Mouse (Mus musculus): ENCODE data around the gene Mettl2. TPM values are rescaled to one million over a fixed set of nuclear protein-coding genes. Genes with fewer than 3 reads are reported as not detected.
A peak's percentile ranks its signal among the peaks of the same experiment; 100 is the strongest.
"Not testable (repeated sequence)": the region's sequence is repeated elsewhere in the genome, so short reads cannot be mapped to it uniquely, and the experiment has no call there.

Gene Mettl2
- polyA plus RNA-seq (2012; ENCODE audit: insufficient read depth, insufficient read length, missing spikeins), result 7.5 and 13.6 TPM in 2 replicates

- Histone ChIP-seq H3K4me3 (ENCODE audit: insufficient read depth, low read depth, low read length) (peak within 1 kb of the TSS; percentile 92), H3K27ac (replicated peaks; ENCODE audit: low read depth, low read length) (0 out of 2 replicates have a peak within 1 kb of the TSS, but pooled peaks have one; percentile 23), H3K4me1 (ENCODE audit: control insufficient read depth, insufficient read depth, insufficient read length, low read length) (peaks cover 6% of the 10 kb centered on the region; the same call in 1 of the 2 replicates)
Observed at GRCm38 (mm10) chr11:105125735-105126519, at the start of gene Mettl2. Mettl2 (plus strand) TSS chr11:105126425.

- H3K27ac ChIP-seq (replicated peaks; ENCODE audit: low read depth, low read length); H3K4me3 ChIP-seq (ENCODE audit: insufficient read depth, low read depth, low read length); H3K4me1 ChIP-seq (ENCODE audit: control insufficient read depth, insufficient read depth, insufficient read length, low read length): not testable (repeated sequence)
Observed at GRCm38 (mm10) chr11:105112448-105112847, 13.8 kb upstream of the Mettl2 start.

GRCm38 (mm10) chr11:105117814-105118213 is 8.4 kb upstream of the Mettl2 start:
- no peaks in the 10 kb centered on the region for H3K4me1 ChIP-seq (ENCODE audit: control insufficient read depth, insufficient read depth, insufficient read length, low read length)
- H3K27ac ChIP-seq (replicated peaks; ENCODE audit: low read depth, low read length), result no peak overlapping the region
- no peak overlapping the region for H3K4me3 ChIP-seq (ENCODE audit: insufficient read depth, low read depth, low read length)

- no peak overlapping the region for H3K27ac ChIP-seq (replicated peaks; ENCODE audit: low read depth, low read length)
- no peak overlapping the region for H3K4me3 ChIP-seq (ENCODE audit: insufficient read depth, low read depth, low read length)
- no peaks in the 10 kb centered on the region for H3K4me1 ChIP-seq (ENCODE audit: control insufficient read depth, insufficient read depth, insufficient read length, low read length)
Observed at GRCm38 (mm10) chr11:105120551-105121061, 5.6 kb upstream of the Mettl2 start.

- H3K27ac ChIP-seq (replicated peaks; ENCODE audit: low read depth, low read length); H3K4me3 ChIP-seq (ENCODE audit: insufficient read depth, low read depth, low read length): not testable (repeated sequence)
Observed at GRCm38 (mm10) chr11:105121792-105122191, 4.4 kb upstream of the Mettl2 start.

DNA sequence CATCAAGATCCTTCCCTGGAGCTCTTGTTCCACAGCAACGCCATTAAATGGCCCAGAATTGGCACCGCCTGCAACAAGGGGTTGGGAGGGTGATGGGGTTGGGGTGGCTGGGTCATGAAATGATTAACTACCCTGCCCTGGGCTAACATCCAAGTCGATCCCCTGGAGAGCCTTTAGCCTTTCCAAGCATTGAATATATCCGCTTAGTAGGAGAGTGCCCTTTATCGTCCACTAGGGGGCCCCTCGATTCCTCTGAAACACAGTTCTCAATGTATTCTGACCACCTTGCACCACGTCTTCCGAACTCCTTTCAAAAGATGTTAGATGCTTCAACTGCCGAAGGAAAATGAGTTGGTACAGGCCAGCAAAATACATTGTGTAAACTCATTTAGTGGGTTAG is 2.2 kb upstream of the Mettl2 start:
- Histone ChIP-seq H3K4me3 (ENCODE audit: insufficient read depth, low read depth, low read length) (no peak overlapping the region), H3K27ac (replicated peaks; ENCODE audit: low read depth, low read length) (no peak overlapping the region), H3K4me1 (ENCODE audit: control insufficient read depth, insufficient read depth, insufficient read length, low read length) (peaks cover 6% of the 10 kb centered on the region; the same call in 1 of the 2 replicates)

More at GRCm38 (mm10) chr11:105121792-105122191, 4.4 kb upstream of the Mettl2 start:
- not testable (repeated sequence) for H3K4me1 ChIP-seq (ENCODE audit: control insufficient read depth, insufficient read depth, insufficient read length, low read length)

- H3K4me3 ChIP-seq (ENCODE audit: insufficient read depth, low read depth, low read length), result peak overlapping the region; percentile 92
- H3K27ac ChIP-seq (replicated peaks; ENCODE audit: low read depth, low read length), result no peak overlapping the region
- peaks cover 6% of the 10 kb centered on the region; the same call in 1 of the 2 replicates for H3K4me1 ChIP-seq (ENCODE audit: control insufficient read depth, insufficient read depth, insufficient read length, low read length)
Observed at GRCm38 (mm10) chr11:105126520-105127029, 350 bp downstream of the Mettl2 start.

DNA sequence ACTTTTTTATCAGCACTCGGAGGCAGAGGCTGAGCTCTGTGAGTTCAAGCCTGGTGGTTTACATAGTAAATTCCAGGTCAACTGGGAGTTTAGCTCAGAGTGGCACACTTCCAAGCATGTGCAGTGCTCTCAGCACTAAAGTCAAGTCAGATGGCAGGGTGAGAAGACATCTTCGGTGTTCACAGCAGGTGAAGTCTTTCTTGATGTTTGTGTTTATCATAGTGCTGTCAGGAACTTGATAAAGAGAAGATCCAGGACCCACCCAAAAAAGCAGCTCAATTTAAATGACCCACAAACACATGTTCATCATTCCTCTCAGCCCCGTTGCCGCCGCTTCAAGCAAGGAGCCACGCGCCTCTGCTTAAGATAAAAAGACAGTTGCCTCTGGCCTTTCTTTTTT is 9.5 kb downstream of the Mettl2 start:
- Histone ChIP-seq H3K4me3 (ENCODE audit: insufficient read depth, low read depth, low read length) (no peak overlapping the region), H3K27ac (replicated peaks; ENCODE audit: low read depth, low read length) (no peak overlapping the region)

GRCm38 (mm10) chr11:105137255-105137654 is 11.0 kb downstream of the Mettl2 start:
- not testable (repeated sequence) for H3K4me1 ChIP-seq (ENCODE audit: control insufficient read depth, insufficient read depth, insufficient read length, low read length); H3K4me3 ChIP-seq (ENCODE audit: insufficient read depth, low read depth, low read length); H3K27ac ChIP-seq (replicated peaks; ENCODE audit: low read depth, low read length)

More for the DNA sequence above, 9.5 kb downstream of the Mettl2 start:
- H3K4me1 ChIP-seq (ENCODE audit: control insufficient read depth, insufficient read depth, insufficient read length, low read length), result no peaks in the 10 kb centered on the region

- not testable (repeated sequence) for H3K4me1 ChIP-seq (ENCODE audit: control insufficient read depth, insufficient read depth, insufficient read length, low read length); H3K4me3 ChIP-seq (ENCODE audit: insufficient read depth, low read depth, low read length); H3K27ac ChIP-seq (replicated peaks; ENCODE audit: low read depth, low read length)
Observed at GRCm38 (mm10) chr11:105140512-105140911, 14.3 kb downstream of the Mettl2 start.

DNA sequence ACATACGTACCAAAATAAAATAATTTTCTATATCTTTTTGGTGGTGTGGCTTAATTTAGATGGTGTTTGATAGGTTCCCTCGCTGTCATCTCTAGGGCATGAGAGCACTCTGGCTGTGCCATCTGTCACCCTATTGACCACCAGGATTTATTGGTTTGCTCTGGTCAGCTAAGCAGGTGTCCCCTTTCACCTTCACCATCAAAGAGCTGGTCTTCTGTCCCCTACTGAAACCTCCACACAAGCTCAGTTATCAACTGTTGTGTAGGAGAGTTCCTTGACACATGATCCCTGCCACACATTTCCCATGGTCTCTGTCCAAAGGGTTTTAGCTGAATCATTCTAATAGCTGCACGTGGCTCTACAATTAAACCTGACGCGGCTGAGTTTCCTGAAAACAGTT is 14.9 kb downstream of the Mettl2 start:
- Histone ChIP-seq H3K27ac (replicated peaks; ENCODE audit: low read depth, low read length) (no peak overlapping the region), H3K4me1 (ENCODE audit: control insufficient read depth, insufficient read depth, insufficient read length, low read length) (no peaks in the 10 kb centered on the region), H3K4me3 (ENCODE audit: insufficient read depth, low read depth, low read length) (no peak overlapping the region)

- Histone ChIP-seq H3K27ac (replicated peaks; ENCODE audit: low read depth, low read length) (no peak overlapping the region), H3K4me1 (ENCODE audit: control insufficient read depth, insufficient read depth, insufficient read length, low read length) (no peaks in the 10 kb centered on the region)
Observed at GRCm38 (mm10) chr11:105143564-105143963, 17.3 kb downstream of the Mettl2 start.

DNA sequence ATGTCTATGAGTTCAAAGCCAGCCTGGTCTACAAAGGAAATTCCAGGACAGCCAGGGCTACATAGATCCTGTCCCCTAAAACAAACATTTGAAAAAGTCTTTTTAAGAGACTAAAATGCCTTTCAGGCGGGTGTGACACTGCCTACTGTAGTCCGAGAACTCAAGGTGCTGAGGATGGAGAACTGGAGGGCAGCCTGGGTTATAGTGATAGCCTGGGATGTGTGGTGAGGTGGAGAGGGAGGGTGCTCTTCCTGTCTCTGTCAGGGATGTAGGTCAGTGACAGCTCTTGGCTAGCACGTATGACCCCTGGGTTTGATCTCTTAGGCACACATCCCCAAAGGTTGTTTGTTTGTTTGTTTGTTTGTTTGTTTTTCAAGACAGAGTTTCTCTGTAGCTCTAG is 17.9 kb downstream of the Mettl2 start:
- no peaks in the 10 kb centered on the region for H3K4me1 ChIP-seq (ENCODE audit: control insufficient read depth, insufficient read depth, insufficient read length, low read length)
- H3K27ac ChIP-seq (replicated peaks; ENCODE audit: low read depth, low read length), result no peak overlapping the region
- H3K4me3 ChIP-seq (ENCODE audit: insufficient read depth, low read depth, low read length), result no peak overlapping the region

More at GRCm38 (mm10) chr11:105143564-105143963, 17.3 kb downstream of the Mettl2 start:
- H3K4me3 ChIP-seq (ENCODE audit: insufficient read depth, low read depth, low read length), result no peak overlapping the region

DNA sequence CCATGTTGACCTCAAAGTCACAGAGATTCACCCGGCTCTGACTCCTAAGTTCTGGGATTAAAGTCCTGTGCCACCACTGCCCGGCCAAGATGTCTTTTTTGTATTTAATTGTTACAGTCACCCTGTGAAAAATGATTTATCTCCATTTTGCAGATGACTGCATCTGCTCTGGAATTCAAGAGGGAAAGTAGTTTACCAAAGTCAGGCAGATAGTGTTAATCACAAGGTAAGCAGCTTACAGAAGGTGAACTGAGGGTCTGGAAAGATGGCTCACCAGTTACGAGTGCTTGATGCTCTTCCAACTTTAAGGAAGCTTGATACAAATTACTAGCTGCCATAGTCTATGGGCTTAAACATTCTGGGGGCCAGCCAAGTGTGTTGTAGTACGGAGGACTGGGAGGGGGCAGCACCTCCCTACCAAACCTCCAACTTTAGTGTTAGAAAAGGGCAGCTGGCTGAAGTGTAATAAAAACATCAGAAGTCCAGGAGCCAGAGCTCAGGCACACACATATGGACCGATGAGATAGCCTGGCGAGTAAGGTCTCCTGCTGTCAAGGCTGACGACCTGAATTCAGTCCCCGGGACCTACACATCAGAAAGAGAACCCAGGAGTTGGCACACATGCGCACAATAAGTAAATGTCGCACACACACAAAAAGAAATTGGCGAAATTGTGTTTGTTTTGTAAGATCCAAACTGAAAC is 18.4 kb downstream of the Mettl2 start:
- H3K27ac ChIP-seq (replicated peaks; ENCODE audit: low read depth, low read length), result no peak overlapping the region
- no peaks in the 10 kb centered on the region for H3K4me1 ChIP-seq (ENCODE audit: control insufficient read depth, insufficient read depth, insufficient read length, low read length)
- no peak overlapping the region for H3K4me3 ChIP-seq (ENCODE audit: insufficient read depth, low read depth, low read length)

DNA sequence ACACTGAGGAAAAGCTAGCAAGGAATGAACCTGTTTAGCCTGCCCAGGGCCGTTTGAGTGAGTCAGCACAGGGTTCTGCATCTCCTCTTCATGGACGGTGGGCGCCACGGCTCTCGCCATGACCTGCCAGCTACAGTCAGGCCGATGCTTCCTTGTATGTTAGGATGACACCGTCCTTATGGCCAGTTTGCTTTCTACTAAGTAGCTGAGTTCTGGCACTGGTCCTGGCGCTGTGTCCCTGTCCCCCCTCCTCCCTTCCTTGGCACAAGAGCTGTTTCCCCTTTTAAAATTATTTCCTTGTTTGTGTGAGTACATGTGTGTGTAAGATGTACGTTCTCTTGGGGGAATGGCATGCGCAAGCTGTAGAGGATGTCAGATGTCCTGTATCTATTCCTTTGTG is 19.0 kb downstream of the Mettl2 start:
- Histone ChIP-seq H3K27ac (replicated peaks; ENCODE audit: low read depth, low read length) (no peak overlapping the region), H3K4me3 (ENCODE audit: insufficient read depth, low read depth, low read length) (no peak overlapping the region), H3K4me1 (ENCODE audit: control insufficient read depth, insufficient read depth, insufficient read length, low read length) (no peaks in the 10 kb centered on the region)

All from brown adipose tissue, adult 24 weeks (tissue).